Mouse (Mus musculus) T-helper 2 cell (primary cell): ENCODE results near the gene Tecpr2.

Experiments used
- in situ Hi-C: fragments of 300-600 bp; cut with MboI, MseI; formaldehyde crosslinking; loops from one replicate; pipeline ENCODE4 v1.15.1; 2025; ENCODE audit warnings: high pct_unique_total_duplicates

Gene Tecpr2

GRCm38 (mm10) chr12:111000956-111001355 is 111.9 kb downstream of the Tecpr2 start:
- in situ Hi-C loops, result no loop called here

- in situ Hi-C loops, result no loop called here
Measured at GRCm38 (mm10) chr12:111004142-111004541, 115.1 kb downstream of the Tecpr2 start.

GRCm38 (mm10) chr12:111005803-111006202 is 116.7 kb downstream of the Tecpr2 start:
- in situ Hi-C loops, result no loop called here

GRCm38 (mm10) chr12:111006339-111006738 is 117.3 kb downstream of the Tecpr2 start:
- in situ Hi-C loops, result no loop called here

GRCm38 (mm10) chr12:111007134-111008103 is 118.4 kb downstream of the Tecpr2 start:
- in situ Hi-C loops, result no loop called here

- in situ Hi-C loops, result no loop called here
Measured at GRCm38 (mm10) chr12:111008500-111009490, 119.7 kb downstream of the Tecpr2 start.

- in situ Hi-C loops, result no loop called here
Measured at GRCm38 (mm10) chr12:111009615-111010257, 120.7 kb downstream of the Tecpr2 start.

GRCm38 (mm10) chr12:111016807-111017206 is 127.7 kb downstream of the Tecpr2 start:
- in situ Hi-C loops, result no loop called here

- in situ Hi-C loops, result no loop called here
Measured at GRCm38 (mm10) chr12:111018068-111018467, 129.0 kb downstream of the Tecpr2 start.

- in situ Hi-C loops, result no loop called here
Measured at GRCm38 (mm10) chr12:111019086-111019485, 130.0 kb downstream of the Tecpr2 start.

GRCm38 (mm10) chr12:111021138-111021537 is 132.1 kb downstream of the Tecpr2 start:
- in situ Hi-C loops, result no loop called here

GRCm38 (mm10) chr12:111021577-111021976 is 132.5 kb downstream of the Tecpr2 start:
- in situ Hi-C loops, result no loop called here
